Comparison of ENCODE assay signal across 8 mouse cellular contexts in the genomic region with DNA sequence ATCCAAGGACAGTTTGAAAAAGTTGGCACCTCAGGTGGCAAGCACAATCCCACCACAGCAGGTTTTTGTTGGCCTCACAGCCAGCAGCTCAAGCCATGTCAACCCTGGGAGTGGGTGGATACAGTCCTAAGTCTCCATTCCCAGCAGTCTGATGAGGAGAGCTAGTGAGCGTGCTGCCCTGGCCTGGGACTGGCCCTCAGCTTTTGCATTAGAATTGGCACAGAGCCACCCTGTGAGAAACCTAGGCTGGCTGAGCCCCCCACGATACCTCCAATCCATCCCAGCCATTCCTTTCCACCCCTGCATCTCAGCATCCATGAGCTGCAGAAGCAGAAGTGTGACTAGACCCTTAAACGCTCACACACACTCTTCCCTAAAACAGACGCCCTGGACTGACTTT.
DNase-seq lines count a peak whose midpoint lies in the region; ATAC-seq and TF ChIP-seq lines count a peak whose summit lies in the region.

No protein-coding gene starts in this region.

- TF ChIP-seq CTCF in layer of hippocampus, adult 2 months (conservative IDR thresholded peaks at IDR 0.05): no peak

- H3K27me3 ChIP-seq in forebrain, embryonic 12.5 days: no peaks in the 10 kb centered on the region
- no peaks in the 10 kb centered on the region for H3K27me3 ChIP-seq in limb, embryonic 11.5 days (ENCODE audit: control insufficient read depth, insufficient read depth, low read length)
- H3K27me3 ChIP-seq in neural tube, embryonic 14.5 days (ENCODE audit: control insufficient read depth, insufficient read depth, low read length): no peaks in the 10 kb centered on the region

- peak overlapping the region; percentile 47 for H3K4me2 ChIP-seq in forebrain, embryonic 12.5 days
- peak overlapping the region; percentile 34; the same call in 1 of the 2 replicates for H3K4me2 ChIP-seq in limb, embryonic 11.5 days (ENCODE audit: low read depth, severe bottlenecking)
- H3K4me2 ChIP-seq in neural tube, embryonic 14.5 days (ENCODE audit: low read depth, low read length): 0 out of 2 replicates have a peak overlapping the region, but pooled peaks have one; percentile 12

- H3K4me1 ChIP-seq in forebrain, embryonic 12.5 days: peaks cover 80% of the 10 kb centered on the region
- H3K4me1 ChIP-seq in limb, embryonic 11.5 days (ENCODE audit: control insufficient read depth, insufficient read depth, low read length): peaks cover 51% of the 10 kb centered on the region
- H3K4me1 ChIP-seq in neural tube, embryonic 14.5 days (ENCODE audit: control insufficient read depth, insufficient read depth, low read length): peaks cover 35% of the 10 kb centered on the region

- no peak overlapping the region for H3K4me3 ChIP-seq in layer of hippocampus, adult 2 months
- H3K4me3 ChIP-seq in forebrain, embryonic 12.5 days (replicated peaks): no peak overlapping the region
- H3K4me3 ChIP-seq in limb, embryonic 11.5 days (ENCODE audit: low read depth, low read length): no peak overlapping the region
- H3K4me3 ChIP-seq in neural tube, embryonic 14.5 days (ENCODE audit: low read depth, low read length): no peak overlapping the region

- ATAC-seq in forebrain, embryonic 12.5 days (ENCODE audit: low FRiP score): peak; percentile 32; the same call in 1 of the 2 replicates
- ATAC-seq in limb, embryonic 11.5 days (ENCODE audit: insufficient number of reproducible peaks, low FRiP score, low TSS enrichment, low read depth): no peak
- no peak for ATAC-seq in neural tube, embryonic 14.5 days (ENCODE audit: low read depth)

- H3K9me3 ChIP-seq in forebrain, embryonic 12.5 days: no peaks in the 10 kb centered on the region
- no peaks in the 10 kb centered on the region for H3K9me3 ChIP-seq in limb, embryonic 11.5 days (ENCODE audit: control insufficient read depth, low read length)
- H3K9me3 ChIP-seq in neural tube, embryonic 14.5 days (ENCODE audit: control insufficient read depth, low read length): no peaks in the 10 kb centered on the region

- H3K27ac ChIP-seq in layer of hippocampus, adult 2 months: peak overlapping the region; percentile 6; the same call in 1 of the 2 replicates
- peak overlapping the region; percentile 69 for H3K27ac ChIP-seq in forebrain, embryonic 12.5 days
- peak overlapping the region; percentile 74 for H3K27ac ChIP-seq in limb, embryonic 11.5 days (replicated peaks; ENCODE audit: low read depth, low read length)
- no peak overlapping the region for H3K27ac ChIP-seq in neural tube, embryonic 14.5 days (ENCODE audit: low read depth, low read length)

- peaks cover 14% of the 10 kb centered on the region; the same call in 1 of the 2 replicates for H3K36me3 ChIP-seq in forebrain, embryonic 12.5 days (replicated peaks)
- no peaks in the 10 kb centered on the region for H3K36me3 ChIP-seq in limb, embryonic 11.5 days (ENCODE audit: control insufficient read depth, insufficient read depth, low read length)
- no peaks in the 10 kb centered on the region for H3K36me3 ChIP-seq in neural tube, embryonic 14.5 days (ENCODE audit: control insufficient read depth, insufficient read depth, low read length)

- 22% methylated on average over 4 of the region's 4 CpGs for WGBS in forebrain, embryonic 12.5 days
- WGBS in limb, embryonic 11.5 days: 7% methylated on average over 4 of the region's 4 CpGs
- 24% methylated on average over 4 of the region's 4 CpGs for WGBS in neural tube, embryonic 14.5 days

- DNase-seq in layer of hippocampus, adult 2 months (ENCODE audit: low spot score in 2 of 2): no peak
- DNase-seq in layer of hippocampus, adult 9-11 months: no peak
- no peak for DNase-seq in limb, embryonic 11.5 days (ENCODE audit: low spot score)
- no peak for DNase-seq in kidney, adult 9 months
- DNase-seq in spleen, adult 12 weeks (ENCODE audit: low spot score): no peak
- no peak for DNase-seq in left cerebral cortex, postnatal 25 days (ENCODE audit: low spot score in 2 of 2)

- H3K9ac ChIP-seq in forebrain, embryonic 12.5 days: peak overlapping the region; percentile 42; the same call in 1 of the 2 replicates
- 0 out of 2 replicates have a peak overlapping the region, but pooled peaks have one; percentile 27 for H3K9ac ChIP-seq in limb, embryonic 11.5 days (ENCODE audit: low read length)
- H3K9ac ChIP-seq in neural tube, embryonic 14.5 days (replicated peaks; ENCODE audit: low read depth, low read length): no peak overlapping the region

- intact Hi-C loops in left cerebral cortex, postnatal 25 days (cut with DNase I): no loop called here
